Mouse (Mus musculus) kidney, adult 9 months (tissue): Measurements from ENCODE around the gene Ccdc162.

Source experiments
- DNase-seq: peaks from one replicate; pipeline ENCODE4 v3.0.0; 2022

Ccdc162 gene

GRCm38 (mm10) chr10:41573190-41573589 lies 143.2 kb downstream of the Ccdc162 start:
- no peak for DNase-seq

DNA sequence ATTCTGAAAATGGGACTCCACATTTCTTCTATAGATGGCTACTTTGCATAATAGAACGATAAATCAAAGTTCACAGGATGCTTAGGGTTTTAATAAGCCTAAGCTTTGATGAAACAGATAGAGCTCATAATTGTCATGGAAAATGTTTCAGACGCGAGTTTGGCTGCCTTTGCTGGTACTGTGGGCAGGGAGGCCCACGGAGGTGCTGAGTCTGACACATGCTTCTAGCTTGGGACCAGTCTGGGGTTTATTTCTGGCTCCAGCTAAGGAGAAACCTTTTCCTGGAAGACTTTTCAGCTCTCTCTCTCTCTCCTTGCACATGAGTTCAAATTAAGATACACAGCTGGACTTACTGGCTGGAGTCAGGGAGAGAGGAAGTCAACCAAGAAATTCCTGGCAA lies 144.2 kb downstream of the Ccdc162 start:
- no peak for DNase-seq

DNA sequence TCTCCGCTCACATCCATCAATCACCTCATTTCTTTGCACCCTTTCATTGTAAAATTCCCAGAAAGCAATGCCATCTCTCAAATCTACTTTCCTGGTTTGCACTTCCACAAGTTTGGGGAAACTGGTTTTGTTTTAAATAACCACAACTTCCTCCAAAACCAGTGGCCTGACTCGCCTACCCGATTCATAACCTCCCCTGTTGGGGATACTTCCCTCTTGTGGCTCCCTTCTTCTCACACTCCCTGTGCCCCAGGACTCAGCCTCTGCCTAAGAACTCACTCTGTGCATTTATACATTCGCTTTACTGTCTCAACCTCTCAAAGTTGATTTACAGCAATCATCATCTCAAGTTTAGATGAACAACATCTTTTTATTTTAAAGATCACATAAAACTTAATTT lies 145.4 kb downstream of the Ccdc162 start:
- no peak for DNase-seq

DNA sequence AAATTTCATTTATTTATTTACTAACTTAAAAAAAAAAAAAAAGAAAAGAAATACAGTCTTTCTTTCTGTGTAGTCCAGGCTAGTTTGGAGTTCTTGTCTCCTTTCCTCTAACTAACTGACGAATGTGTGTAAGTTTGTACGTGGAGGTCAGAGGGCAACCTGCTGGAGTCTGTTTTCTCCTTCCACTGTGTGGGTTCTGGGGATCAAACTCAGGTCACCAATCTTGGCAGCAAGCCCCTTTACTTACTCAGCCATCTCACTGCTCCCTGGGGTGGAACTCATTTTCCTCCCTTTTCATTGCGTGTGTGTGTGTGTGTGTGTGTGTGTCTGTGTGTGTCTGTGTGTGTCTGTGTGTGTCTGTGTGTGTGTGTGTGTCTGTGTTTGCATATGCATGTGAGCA lies 148.1 kb downstream of the Ccdc162 start:
- peak; percentile 90 for DNase-seq

DNA sequence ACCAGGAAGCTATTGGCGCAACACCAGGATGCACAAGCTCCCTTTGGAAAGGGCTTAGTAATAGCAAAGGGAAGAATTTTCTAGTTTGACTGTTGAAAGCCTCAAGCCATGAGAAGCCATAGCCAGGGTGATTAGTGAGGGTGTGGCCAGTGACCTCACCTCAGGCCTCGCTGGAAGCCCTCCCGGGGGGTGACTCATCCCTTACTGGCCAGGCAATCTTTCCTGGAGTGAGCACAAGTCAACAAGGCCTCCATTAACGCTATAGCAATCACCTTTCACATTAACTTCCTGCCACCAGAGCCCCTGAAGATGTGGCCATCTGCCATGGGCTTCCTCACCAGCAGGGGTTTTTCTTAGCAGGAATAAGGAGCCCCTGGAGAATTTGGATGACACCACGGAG lies 151.3 kb downstream of the Ccdc162 start:
- DNase-seq, result no peak

- DNase-seq, result no peak
Measured at GRCm38 (mm10) chr10:41561701-41562395, 154.6 kb downstream of the Ccdc162 start.

GRCm38 (mm10) chr10:41558401-41558800 lies 158.0 kb downstream of the Ccdc162 start:
- no peak for DNase-seq

- no peak for DNase-seq
Measured at GRCm38 (mm10) chr10:41555081-41555480, 161.4 kb downstream of the Ccdc162 start.

- DNase-seq, result peak; percentile 15
Measured at GRCm38 (mm10) chr10:41553711-41554110, 162.7 kb downstream of the Ccdc162 start.

DNA sequence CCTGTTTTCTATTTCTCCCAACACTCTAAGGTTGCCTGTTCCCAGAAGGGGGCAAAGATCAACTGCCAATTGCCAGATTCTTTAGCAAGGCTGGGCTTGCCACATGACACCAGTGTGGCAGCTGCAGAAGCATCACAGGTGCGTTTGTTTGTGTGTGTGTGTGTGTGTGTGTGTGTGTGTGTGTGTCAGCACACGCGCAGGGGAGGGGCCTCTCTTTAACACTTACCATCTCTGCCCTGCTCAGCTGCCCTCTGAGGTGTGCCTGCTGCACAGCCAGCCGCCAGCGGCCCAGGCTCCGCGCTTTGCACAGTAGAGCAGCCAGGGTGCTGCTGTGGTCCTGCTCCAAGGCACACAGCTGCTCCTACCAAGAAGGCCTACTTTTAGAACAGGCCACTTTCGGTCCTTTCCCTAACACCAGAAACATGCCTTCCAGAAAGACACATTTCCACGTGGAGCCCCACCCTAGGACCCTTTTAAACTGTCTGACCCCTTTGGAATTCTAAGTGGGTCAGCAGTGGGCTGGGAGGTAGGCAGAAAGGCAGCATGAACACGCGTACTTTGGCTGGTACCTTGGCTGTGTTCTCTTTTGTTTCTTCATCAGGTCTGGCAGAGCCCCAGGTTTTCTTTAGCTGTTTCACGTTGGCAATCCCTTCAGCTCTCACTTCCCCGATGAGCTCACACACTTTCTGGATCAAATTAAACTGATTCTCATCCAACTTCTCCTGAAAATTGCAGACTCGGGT lies 163.4 kb downstream of the Ccdc162 start:
- DNase-seq, result peak; percentile 89

GRCm38 (mm10) chr10:41552319-41552718 lies 164.1 kb downstream of the Ccdc162 start:
- DNase-seq, result no peak

- DNase-seq, result no peak
Measured at GRCm38 (mm10) chr10:41550711-41551110, 165.7 kb downstream of the Ccdc162 start.

GRCm38 (mm10) chr10:41546396-41547165 lies 169.9 kb downstream of the Ccdc162 start:
- DNase-seq, result peak; percentile 84

DNA sequence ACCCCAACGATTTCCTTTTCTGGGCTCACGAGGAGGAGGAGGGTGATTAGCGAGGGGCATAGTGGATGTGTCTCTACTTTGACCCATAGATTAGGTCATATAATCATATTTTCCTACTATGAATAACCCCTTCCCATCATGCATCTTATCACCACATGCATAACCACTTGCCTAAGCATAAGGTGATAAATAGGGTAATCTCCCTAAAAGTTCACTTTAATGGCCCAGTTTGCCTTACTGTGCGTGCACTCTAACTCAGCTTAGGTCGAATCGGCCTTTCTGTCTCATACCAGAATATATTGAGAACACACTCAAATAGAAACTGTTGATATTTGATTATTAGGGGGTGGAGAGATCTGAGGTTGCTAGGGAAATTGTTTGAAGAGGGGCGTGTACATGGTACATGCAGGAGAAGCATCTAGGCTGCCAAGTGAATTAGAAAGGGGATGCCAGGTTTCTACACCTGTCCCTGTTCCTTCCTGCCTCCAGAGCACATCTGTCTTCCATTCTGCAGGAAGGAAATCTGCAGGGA lies 171.1 kb downstream of the Ccdc162 start:
- DNase-seq, result no peak

GRCm38 (mm10) chr10:41544481-41545190 lies 171.8 kb downstream of the Ccdc162 start:
- peak; percentile 15 for DNase-seq

DNA sequence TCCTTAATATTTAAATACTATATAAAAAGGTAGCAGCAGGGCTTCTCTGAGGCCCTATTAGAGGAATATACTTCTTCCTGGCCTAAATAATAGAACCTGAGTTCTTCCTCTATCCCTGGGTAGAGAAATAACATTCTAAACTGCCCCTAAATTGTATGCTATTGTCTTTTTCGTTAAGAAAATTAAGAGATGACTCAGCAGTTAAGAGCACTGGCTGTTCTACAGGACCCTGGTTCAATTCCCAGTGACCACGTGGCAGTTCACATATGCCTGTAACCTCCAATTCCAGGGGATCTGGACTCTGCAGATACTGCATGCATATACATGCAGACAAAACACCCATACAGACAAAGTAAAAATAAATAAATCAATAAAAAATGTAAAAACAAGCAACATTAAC lies 172.6 kb downstream of the Ccdc162 start:
- DNase-seq, result no peak

- no peak for DNase-seq
Measured at GRCm38 (mm10) chr10:41543439-41543838, 173.0 kb downstream of the Ccdc162 start.

DNA sequence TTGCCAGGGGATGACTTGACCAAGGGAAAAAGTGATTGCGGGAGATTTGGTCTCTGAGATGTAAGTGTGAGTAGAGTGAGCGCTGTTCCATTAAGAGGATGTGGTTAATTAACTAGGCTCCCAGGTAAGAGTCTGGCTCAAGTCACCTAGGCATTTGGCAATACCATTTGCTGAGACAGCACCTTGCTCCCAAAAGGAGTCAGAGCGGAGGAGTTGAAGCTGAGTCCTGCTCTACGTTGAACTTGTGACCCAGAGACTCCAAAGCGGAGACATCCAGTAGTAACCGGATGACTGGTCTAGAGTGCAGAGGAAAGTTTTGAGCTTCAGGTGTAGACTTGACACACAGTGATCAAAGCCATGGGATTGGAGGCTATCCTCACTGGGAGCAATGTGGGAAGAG lies 174.4 kb downstream of the Ccdc162 start:
- DNase-seq, result peak; percentile 53

DNA sequence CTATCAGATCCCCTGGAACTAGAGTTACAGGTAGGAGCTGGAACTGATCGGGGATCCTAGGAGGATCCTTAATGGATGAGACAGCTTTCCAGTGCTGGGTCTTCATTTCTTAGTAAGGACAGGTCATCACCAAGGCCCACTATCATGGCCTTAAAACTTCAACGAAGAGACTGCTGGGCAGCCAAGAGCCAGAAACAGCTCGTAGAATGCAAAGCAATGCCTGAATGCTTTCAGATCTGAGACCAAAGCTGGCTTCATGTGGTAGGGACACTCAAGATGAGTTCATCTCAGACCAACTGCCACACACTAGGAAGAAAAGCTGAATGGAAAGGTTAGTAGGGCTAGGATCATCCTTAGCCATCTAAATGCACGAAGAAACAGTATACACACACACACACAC lies 177.4 kb downstream of the Ccdc162 start:
- DNase-seq, result no peak

DNA sequence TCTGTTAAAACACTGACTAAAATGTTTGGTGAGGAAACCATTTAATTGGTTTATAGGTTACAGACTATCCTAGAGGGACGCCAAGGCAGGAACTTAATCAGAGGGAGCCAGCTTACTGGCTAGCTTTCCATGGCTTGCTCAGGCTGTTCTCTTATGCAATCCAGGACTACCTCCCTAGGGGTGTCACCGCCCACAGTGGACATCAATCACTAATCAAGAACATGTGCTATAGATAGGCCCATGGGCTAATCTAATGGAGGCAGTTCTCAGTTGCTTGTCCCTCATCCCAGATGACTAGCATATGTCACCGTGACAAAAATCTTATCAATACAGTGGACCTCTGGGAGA lies 178.5 kb downstream of the Ccdc162 start:
- no peak for DNase-seq

- DNase-seq, result no peak
Measured at GRCm38 (mm10) chr10:41537226-41537982, 179.0 kb downstream of the Ccdc162 start.

GRCm38 (mm10) chr10:41536714-41537113 lies 179.7 kb downstream of the Ccdc162 start:
- no peak for DNase-seq
